Mouse (Mus musculus): Measurements from ENCODE around the gene Nfkbie. TPM values are rescaled to one million over a fixed set of nuclear protein-coding genes. Genes with fewer than 3 reads are reported as not detected.

Nfkbie gene
- polyA plus RNA-seq, 1 experiment from 2014 or later = 9.5 TPM

DNA sequence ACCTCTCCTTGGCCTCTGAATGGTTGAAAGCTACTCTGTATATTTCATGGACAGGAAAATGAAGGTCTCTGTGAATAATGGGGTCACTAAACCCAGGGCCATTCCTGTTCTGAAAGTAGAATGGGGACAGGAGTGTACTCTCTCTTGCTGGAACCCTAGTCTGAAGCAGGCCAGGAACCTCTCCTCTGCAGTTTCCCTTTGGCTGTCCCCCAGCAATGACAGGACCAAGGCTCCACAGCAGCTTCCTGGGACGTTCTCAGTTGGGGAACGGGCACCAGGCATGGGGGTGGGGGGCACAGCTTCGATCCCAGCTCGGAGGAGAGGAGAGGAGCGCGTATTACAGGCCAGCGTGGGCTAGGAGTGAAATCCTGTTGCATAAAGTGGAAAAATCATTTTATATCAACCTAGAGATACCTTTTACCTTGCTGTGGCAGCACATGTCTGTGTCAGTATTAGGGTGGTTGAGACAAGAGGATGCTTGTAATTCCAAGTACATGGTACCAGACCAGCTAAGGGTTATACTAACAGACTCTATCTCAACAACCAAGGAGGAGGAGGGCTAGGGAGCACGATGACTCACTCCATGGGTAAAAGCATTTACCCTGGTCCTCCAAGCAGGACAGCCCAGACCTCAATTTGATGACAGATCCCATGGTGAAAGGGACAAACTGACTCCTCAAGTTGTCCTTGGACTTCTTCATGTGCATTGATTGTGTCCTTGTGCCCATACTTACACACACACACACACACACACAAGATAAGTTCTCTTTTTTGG, 19.8 kb downstream of the Nfkbie start:
- no peak for DNase-seq (ENCODE audit: low read depth, low spot score)
- in situ Hi-C loops (cut with MboI; ENCODE audit: low pct_unique_long_range_greater_than_20kb) = no loop called here
- no peak for ATAC-seq
- POLR2A ChIA-PET = interaction anchor here (0.6 to 0.7 kb wide), 5 partner anchors 10 to 1043 kb away, joined by 3 to 4 read pairs (median 4); no protein-coding TSS in a partner anchor
- CTCF ChIA-PET = interaction anchor here (0.6 to 1.7 kb wide), 5 partner anchors 9 to 82 kb away, joined by 3 to 7 read pairs (median 3); partner anchors contain the start of gene Slc35b2
- H3K27me3 ChIP-seq = no peaks in the 10 kb centered on the region
- no peak for TF ChIP-seq CTCF (IDR thresholded peaks at IDR 0.05)

DNA sequence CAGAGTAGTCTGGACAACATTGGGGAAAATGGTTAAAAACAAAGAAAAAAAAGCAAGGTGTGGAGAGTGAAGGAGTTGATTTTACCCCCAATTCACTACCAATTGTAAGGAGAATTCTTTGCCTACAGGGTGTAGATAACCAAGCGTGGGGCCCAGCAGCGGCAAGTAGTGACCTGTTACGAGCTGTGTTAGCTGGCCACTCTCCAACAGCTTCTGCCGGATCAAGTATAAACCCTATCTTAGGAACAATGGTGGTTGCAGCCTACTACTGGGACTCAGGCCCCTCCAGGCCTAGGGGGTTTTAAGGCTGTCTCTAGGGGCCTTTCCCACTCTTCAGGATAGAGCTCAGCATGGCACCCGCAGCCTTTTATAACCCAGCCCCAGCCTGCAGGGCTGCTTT, 22.7 kb downstream of the Nfkbie start:
- POLR2A ChIA-PET = no interaction called here
- TF ChIP-seq CTCF (IDR thresholded peaks at IDR 0.05) = no peak
- DNase-seq (ENCODE audit: low read depth, low spot score) = no peak

GRCm38 (mm10) chr17:45578843-45579242, 23.3 kb downstream of the Nfkbie start:
- CTCF ChIA-PET = interaction anchor here (0.7 to 1.5 kb wide), 3 partner anchors 22 to 64 kb away, joined by 3 to 4 read pairs (median 3); no protein-coding TSS in a partner anchor
- ATAC-seq = no peak
- POLR2A ChIA-PET = no interaction called here
- no peak for TF ChIP-seq CTCF (IDR thresholded peaks at IDR 0.05)
- H3K27me3 ChIP-seq = no peaks in the 10 kb centered on the region
- DNase-seq (ENCODE audit: low read depth, low spot score) = no peak
- in situ Hi-C loops (cut with MboI; ENCODE audit: low pct_unique_long_range_greater_than_20kb) = no loop called here

More for the DNA sequence above, 22.7 kb downstream of the Nfkbie start:
- H3K27me3 ChIP-seq = no peaks in the 10 kb centered on the region
- in situ Hi-C loops (cut with MboI; ENCODE audit: low pct_unique_long_range_greater_than_20kb) = no loop called here
- CTCF ChIA-PET = interaction anchor here (1.0 to 1.5 kb wide), 2 partner anchors 21 to 64 kb away, joined by 3 to 4 read pairs; no protein-coding TSS in a partner anchor
- no peak for ATAC-seq

GRCm38 (mm10) chr17:45579554-45579953, 24.1 kb downstream of the Nfkbie start:
- no peak for ATAC-seq
- in situ Hi-C loops (cut with MboI; ENCODE audit: low pct_unique_long_range_greater_than_20kb) = no loop called here
- DNase-seq (ENCODE audit: low read depth, low spot score) = no peak
- ChIA-PET POLR2A (no interaction called here), CTCF (interaction anchor here (0.7 to 1.5 kb wide), 3 partner anchors 22 to 63 kb away, joined by 3 to 4 read pairs (median 3); no protein-coding TSS in a partner anchor)
- H3K27me3 ChIP-seq = no peaks in the 10 kb centered on the region
- TF ChIP-seq CTCF (IDR thresholded peaks at IDR 0.05) = no peak

GRCm38 (mm10) chr17:45580958-45581477, 25.5 kb downstream of the Nfkbie start:
- POLR2A ChIA-PET = no interaction called here
- ATAC-seq (no peak), DNase-seq (ENCODE audit: low read depth, low spot score) (no peak)
- in situ Hi-C loops (cut with MboI; ENCODE audit: low pct_unique_long_range_greater_than_20kb) = no loop called here
- CTCF ChIA-PET = interaction anchor here (1.2 to 6.9 kb wide), 6 partner anchors 47 to 137 kb away, joined by 3 to 76 read pairs (median 3); partner anchors contain the start of gene Spats1
- H3K27me3 ChIP-seq = no peaks in the 10 kb centered on the region
- no peak for TF ChIP-seq CTCF (IDR thresholded peaks at IDR 0.05)

DNA sequence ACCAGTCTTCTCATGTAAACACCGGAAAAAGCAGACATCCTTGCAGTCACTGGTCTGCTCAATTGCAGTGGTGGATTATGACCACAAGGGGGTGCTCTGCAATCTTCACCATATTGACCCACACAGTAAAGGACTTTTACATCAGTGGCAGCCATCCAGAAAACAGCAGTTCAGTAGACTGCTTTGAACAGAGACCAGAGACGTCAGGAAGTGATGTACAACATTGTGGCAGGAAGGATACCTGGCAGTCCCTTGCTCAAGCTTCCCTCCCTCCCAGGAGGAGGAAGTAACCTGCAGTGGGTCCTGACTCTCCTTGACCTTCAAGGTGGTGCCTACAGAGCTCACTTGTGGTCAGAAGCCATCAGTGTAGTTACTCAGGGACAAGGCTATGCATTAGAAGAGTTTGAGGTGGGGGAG, 26.1 kb downstream of the Nfkbie start:
- in situ Hi-C loops (cut with MboI; ENCODE audit: low pct_unique_long_range_greater_than_20kb) = no loop called here
- no peak for ATAC-seq
- ChIA-PET CTCF (interaction anchor here (0.8 to 6.9 kb wide), 8 partner anchors 9 to 136 kb away, joined by 3 to 76 read pairs (median 3); partner anchors contain the start of gene Spats1), POLR2A (no interaction called here)
- DNase-seq (ENCODE audit: low read depth, low spot score) = no peak
- H3K27me3 ChIP-seq = no peaks in the 10 kb centered on the region
- TF ChIP-seq CTCF (IDR thresholded peaks at IDR 0.05) = peak; percentile 91

DNA sequence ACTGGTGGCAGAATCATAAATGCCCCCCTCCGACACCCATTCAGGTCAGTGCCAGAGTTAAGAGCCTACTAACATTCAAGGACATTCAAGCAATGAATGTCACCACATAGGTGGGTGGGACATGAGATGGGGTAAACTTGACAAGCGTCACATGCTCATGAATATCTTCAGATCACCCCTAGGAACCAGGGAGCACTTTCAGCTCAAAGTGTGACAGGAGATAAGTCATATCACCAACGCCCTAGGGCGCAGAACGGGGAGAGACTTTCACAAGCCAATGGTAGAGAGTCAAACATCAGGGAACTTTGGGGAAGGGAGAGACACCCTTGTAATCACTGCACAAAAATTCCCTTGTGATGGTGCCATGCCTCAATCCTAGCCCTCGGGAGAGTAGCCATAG, 26.7 kb downstream of the Nfkbie start:
- in situ Hi-C loops (cut with MboI; ENCODE audit: low pct_unique_long_range_greater_than_20kb) = no loop called here
- ATAC-seq (no peak), DNase-seq (ENCODE audit: low read depth, low spot score) (no peak)
- H3K27me3 ChIP-seq = no peaks in the 10 kb centered on the region
- no peak for TF ChIP-seq CTCF (IDR thresholded peaks at IDR 0.05)
- POLR2A ChIA-PET = no interaction called here
- CTCF ChIA-PET = interaction anchor here (0.8 to 6.9 kb wide), 6 partner anchors 9 to 136 kb away, joined by 3 to 76 read pairs (median 3); no protein-coding TSS in a partner anchor

- no peak for DNase-seq (ENCODE audit: low read depth, low spot score)
- POLR2A ChIA-PET = no interaction called here
- H3K27me3 ChIP-seq = no peaks in the 10 kb centered on the region
- ATAC-seq = no peak
- CTCF ChIA-PET = interaction anchor here (0.7 to 6.9 kb wide), 6 partner anchors 12 to 111 kb away, joined by 3 to 76 read pairs (median 3); no protein-coding TSS in a partner anchor
- TF ChIP-seq CTCF (IDR thresholded peaks at IDR 0.05) = peak; percentile 78
- in situ Hi-C loops (cut with MboI; ENCODE audit: low pct_unique_long_range_greater_than_20kb) = no loop called here
Observed at GRCm38 (mm10) chr17:45582715-45583355, 27.3 kb downstream of the Nfkbie start.

DNA sequence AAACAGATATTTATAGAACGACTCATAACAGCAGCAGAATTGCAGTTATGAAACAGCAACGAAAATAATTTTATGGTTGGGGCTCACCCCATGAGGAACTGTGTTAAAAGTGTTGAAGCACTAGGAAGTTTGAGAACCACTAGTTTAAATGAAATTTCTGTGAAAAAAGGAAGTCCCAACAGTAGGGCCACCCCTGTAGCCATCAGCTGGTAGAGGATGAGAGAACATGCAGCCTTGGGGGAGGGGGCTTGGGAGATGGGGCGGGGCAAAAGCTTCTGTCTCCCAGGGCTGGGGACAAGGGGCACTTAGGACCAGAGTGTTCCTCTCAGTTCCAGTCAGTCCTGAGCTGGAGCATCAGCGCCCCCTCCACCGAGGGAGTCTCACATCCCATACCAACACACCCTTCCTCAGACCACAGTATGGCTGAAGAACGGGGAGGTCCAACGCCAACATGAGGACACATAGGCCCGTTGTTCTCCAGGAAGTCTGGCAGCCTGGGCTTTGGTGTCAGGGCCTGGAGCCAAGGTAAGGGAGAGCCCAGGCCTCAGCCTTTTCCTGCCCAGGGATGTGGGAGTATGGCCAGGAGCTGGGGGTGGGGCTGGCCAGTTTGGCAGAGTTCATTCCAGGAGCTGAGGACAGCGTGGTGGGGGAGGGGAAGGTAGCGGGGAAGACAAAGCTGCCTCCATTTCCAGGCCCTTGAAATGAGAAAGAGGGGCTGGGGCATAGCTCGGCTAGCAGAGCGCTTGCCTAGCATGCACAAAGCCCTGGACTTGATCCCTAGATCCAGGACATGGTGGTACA, 28.8 kb downstream of the Nfkbie start:
- DNase-seq (ENCODE audit: low read depth, low spot score) (no peak), ATAC-seq (no peak)
- no peak for TF ChIP-seq CTCF (IDR thresholded peaks at IDR 0.05)
- in situ Hi-C loops (cut with MboI; ENCODE audit: low pct_unique_long_range_greater_than_20kb) = no loop called here
- H3K27me3 ChIP-seq = no peaks in the 10 kb centered on the region
- ChIA-PET CTCF (interaction anchor here (0.7 to 6.9 kb wide), 15 partner anchors 10 to 456 kb away, joined by 3 to 76 read pairs (median 4); no protein-coding TSS in a partner anchor), POLR2A (interaction anchor here (0.6 to 1.2 kb wide), 6 partner anchors 10 to 71 kb away, joined by 3 to 8 read pairs (median 4); partner anchors contain the start of gene Hsp90ab1)

Data from Patski (cell line).